Mouse (Mus musculus) heart, embryonic 12.5 days (tissue): Measurements from ENCODE around the gene Gipc2. TPM values are rescaled to one million over a fixed set of nuclear protein-coding genes. Genes with fewer than 3 reads are reported as not detected.
"Not testable (repeated sequence)": the region's sequence is repeated elsewhere in the genome, so short reads cannot be mapped to it uniquely, and the experiment has no call there.

Experiments
- ATAC-seq: fragments of 200-750 bp; cut with Nextera tagmentation; 2 replicates; pipeline ENCODE4 v1.8.0; 2017; ENCODE audit warnings: moderate TSS enrichment, moderate library complexity; ENCODE audit not compliant: insufficient number of reproducible peaks, low FRiP score
- H3K27ac ChIP-seq: fragments of 300-500 bp; sonication (generic); 2 replicates; pipeline ENCODE4 v1.5.1; 2016; ENCODE audit warnings: mild to moderate bottlenecking, moderate library complexity; ENCODE audit not compliant: poor library complexity, severe bottlenecking
- H3K27me3 ChIP-seq: fragments of 300-500 bp; sonication (generic); replicated peaks from 2 replicates; pipeline ENCODE4 v1.6.1; 2016; ENCODE audit warnings: mild to moderate bottlenecking, moderate library complexity
- H3K36me3 ChIP-seq: fragments of 300-500 bp; sonication (generic); 2 replicates; pipeline ENCODE4 v1.6.1; 2016; ENCODE audit warnings: mild to moderate bottlenecking, moderate library complexity
- H3K4me1 ChIP-seq: fragments of 300-500 bp; sonication (generic); replicated peaks from 2 replicates; pipeline ENCODE4 v1.6.1; 2016; ENCODE audit warnings: mild to moderate bottlenecking
- H3K4me2 ChIP-seq: fragments of 300-500 bp; sonication (generic); 2 replicates; pipeline ENCODE4 v1.6.1; 2016; ENCODE audit warnings: mild to moderate bottlenecking, moderate library complexity
- H3K4me3 ChIP-seq: fragments of 300-500 bp; sonication (generic); 2 replicates; pipeline ENCODE4 v1.5.1; 2016; ENCODE audit warnings: mild to moderate bottlenecking
- H3K9ac ChIP-seq: fragments of 300-500 bp; sonication (generic); 2 replicates; pipeline ENCODE4 v1.6.1; 2016; ENCODE audit warnings: mild to moderate bottlenecking, moderate library complexity
- H3K9me3 ChIP-seq: fragments of 300-500 bp; sonication (generic); replicated peaks from 2 replicates; pipeline ENCODE4 v1.6.1; 2016; ENCODE audit warnings: mild to moderate bottlenecking, moderate library complexity
- WGBS: fragments of 180-500 bp; shearing (Covaris S2); methylation state at CpG from one replicate; pipeline ENCODE4 v1.1.7; 2016; 5-methylcytosine and 5-hydroxymethylcytosine counted together
- polyA plus RNA-seq: library from polyadenylated mRNA; unstranded; fragments of >200 nt; fragmentation: Nextera tagmentation; extraction: Ambion mirVana; gene quantifications from 2 replicates; pipeline ENCODE4 v1.2.1, GENCODE M21; 2016

Gipc2 gene
- polyA plus RNA-seq, 1 experiment from 2014 or later: 4.5 TPM

DNA sequence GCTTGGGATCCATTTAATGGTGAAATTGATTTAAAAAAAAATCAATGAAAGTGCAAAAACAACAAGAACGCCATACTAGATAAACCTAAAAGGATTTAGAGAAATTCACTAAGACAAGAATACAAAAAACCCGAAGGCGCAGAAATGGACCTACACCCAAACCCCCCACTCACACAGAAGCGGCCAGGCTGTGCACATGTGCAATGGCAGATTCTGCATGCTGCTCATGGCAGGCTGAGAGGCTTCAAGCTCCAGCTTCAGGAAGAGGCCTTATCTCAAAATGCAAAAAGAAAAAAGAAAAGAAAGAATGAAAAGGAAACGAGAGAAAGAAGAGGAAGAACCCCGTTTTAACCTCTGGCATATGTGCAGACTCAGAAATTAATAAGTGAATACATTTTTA, 37.4 kb upstream of the Gipc2 start:
- H3K36me3 ChIP-seq: no peaks in the 10 kb centered on the region
- no peak overlapping the region for H3K27ac ChIP-seq
- no peaks in the 10 kb centered on the region for H3K9me3 ChIP-seq
- 69% methylated on average over 6 of the region's 6 CpGs for WGBS
- H3K4me1 ChIP-seq: peaks cover 4% of the 10 kb centered on the region
- no peak overlapping the region for H3K4me2 ChIP-seq
- H3K4me3 ChIP-seq: no peak overlapping the region
- H3K9ac ChIP-seq: no peak overlapping the region
- no peaks in the 10 kb centered on the region for H3K27me3 ChIP-seq
- ATAC-seq: no peak

DNA sequence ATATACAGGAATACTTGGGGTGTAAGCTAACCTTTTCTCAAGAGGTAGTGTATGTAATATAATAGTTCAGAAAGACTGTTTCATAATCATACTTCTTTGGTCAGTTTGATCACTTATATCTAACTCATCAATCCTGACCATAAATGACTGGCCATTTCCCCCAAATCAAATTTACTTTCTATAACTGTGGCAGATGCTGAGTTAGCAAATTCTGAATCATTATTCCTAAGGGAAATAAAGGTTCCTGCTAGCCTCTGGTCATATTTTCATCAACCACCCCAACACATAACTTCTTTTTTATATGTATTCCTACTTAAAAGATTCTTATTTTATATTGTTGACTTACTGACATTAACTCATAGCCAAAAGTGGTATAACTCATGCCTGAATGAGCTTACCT, 36.9 kb upstream of the Gipc2 start:
- no peaks in the 10 kb centered on the region for H3K9me3 ChIP-seq
- no peak overlapping the region for H3K27ac ChIP-seq
- peaks cover 3% of the 10 kb centered on the region; the same call in 1 of the 2 replicates for H3K4me1 ChIP-seq
- no peak for ATAC-seq
- no peak overlapping the region for H3K4me2 ChIP-seq
- H3K4me3 ChIP-seq: no peak overlapping the region
- H3K9ac ChIP-seq: no peak overlapping the region
- no peaks in the 10 kb centered on the region for H3K36me3 ChIP-seq
- no peaks in the 10 kb centered on the region for H3K27me3 ChIP-seq

DNA sequence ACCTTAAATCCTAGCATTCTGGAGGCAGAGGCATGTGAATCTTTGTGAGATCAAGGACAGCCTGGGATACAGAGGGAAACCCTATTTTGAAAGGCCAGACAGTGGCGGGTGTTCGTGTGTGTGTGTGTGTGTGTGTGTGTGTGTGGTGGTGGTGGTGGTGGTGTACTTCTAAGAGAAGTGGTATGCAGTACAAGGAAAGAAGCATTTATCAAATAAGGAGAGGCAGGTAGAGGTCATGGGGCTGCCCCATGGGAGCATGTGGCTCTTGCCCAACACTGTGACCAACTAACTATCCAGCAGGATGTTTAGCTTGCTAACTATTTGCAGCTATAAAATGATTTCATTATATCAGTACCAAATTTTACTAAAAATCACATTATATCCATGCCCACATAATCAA, 35.6 kb upstream of the Gipc2 start:
- Histone ChIP-seq H3K9ac (no peak overlapping the region), H3K36me3 (no peaks in the 10 kb centered on the region), H3K4me3 (no peak overlapping the region), H3K4me2 (no peak overlapping the region), H3K4me1 (peaks cover 3% of the 10 kb centered on the region; the same call in 1 of the 2 replicates), H3K9me3 (no peaks in the 10 kb centered on the region), H3K27ac (no peak overlapping the region), H3K27me3 (no peaks in the 10 kb centered on the region)
- 68% methylated on average over 2 of the region's 2 CpGs for WGBS
- no peak for ATAC-seq

DNA sequence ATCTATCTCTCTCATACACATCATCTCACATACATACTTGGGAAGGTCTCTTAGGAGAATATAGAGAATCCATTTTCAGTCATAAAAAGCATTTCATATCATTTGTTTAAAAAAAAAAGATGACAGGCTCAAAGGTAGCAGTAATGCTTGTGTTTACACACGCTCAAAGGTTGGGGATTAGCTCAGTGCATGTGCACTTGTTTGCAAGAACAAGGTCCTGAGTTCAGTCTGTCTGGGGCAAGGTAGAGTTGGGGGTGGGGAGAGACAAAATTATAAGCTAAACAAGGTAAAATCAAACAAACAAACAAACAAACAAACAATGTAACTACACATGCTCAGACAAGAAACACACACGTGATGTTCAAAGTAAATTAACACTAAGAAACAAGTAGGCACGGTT, 35.2 kb upstream of the Gipc2 start:
- Histone ChIP-seq H3K27ac (no peak overlapping the region), H3K4me3 (no peak overlapping the region), H3K4me2 (no peak overlapping the region), H3K4me1 (peaks cover 3% of the 10 kb centered on the region; the same call in 1 of the 2 replicates), H3K36me3 (no peaks in the 10 kb centered on the region), H3K9ac (no peak overlapping the region), H3K27me3 (no peaks in the 10 kb centered on the region), H3K9me3 (no peaks in the 10 kb centered on the region)
- ATAC-seq: no peak
- 87% methylated on average over 3 of the region's 3 CpGs for WGBS

DNA sequence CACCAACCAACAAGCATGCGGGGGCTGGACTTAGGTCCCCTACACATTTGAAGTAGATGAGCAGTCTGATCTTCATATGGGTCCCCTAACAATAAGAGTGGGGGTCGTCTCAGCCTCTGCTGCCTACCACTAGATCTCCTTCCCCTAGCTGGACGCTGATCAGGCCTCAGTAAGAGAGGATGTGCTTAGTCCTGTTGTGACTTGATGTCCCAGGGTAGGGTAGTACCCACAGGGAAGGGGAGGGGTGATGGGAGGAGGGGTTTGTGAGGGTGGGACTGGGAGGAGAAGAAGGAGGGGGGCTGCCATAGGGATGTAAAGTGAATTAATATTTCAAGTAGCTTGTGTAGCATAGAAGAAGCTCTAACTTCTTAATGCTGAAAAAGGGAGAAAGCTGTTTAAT, 33.1 kb upstream of the Gipc2 start:
- Histone ChIP-seq H3K36me3 (no peaks in the 10 kb centered on the region), H3K4me2 (no peak overlapping the region), H3K9ac (no peak overlapping the region), H3K27ac (no peak overlapping the region), H3K27me3 (no peaks in the 10 kb centered on the region), H3K9me3 (no peaks in the 10 kb centered on the region), H3K4me3 (no peak overlapping the region), H3K4me1 (peaks cover 2% of the 10 kb centered on the region; the same call in 1 of the 2 replicates)
- no peak for ATAC-seq
- WGBS: 57% methylated on average over 3 of the region's 3 CpGs

DNA sequence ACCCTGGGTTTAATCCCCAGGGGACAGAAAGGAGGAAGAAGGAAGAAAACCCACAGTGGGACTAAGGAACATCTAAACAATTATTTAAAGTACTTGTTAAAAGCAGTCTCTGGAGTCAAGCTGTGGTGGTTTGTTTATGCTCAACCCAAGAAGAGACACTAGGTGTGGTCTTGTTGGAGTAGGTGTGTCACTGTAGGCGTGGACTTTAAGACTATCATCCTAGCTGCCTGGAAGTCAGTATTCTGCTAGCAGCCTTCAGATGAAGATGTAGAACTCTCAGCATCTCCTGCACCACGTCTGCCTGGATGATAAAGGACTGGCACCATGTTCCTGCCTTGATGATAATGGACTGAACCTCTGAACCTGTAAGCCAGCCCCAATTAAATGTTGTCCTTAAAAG, 31.2 kb upstream of the Gipc2 start:
- not testable (repeated sequence) for H3K9ac ChIP-seq, H3K4me3 ChIP-seq, H3K4me1 ChIP-seq, H3K9me3 ChIP-seq, H3K4me2 ChIP-seq, H3K27me3 ChIP-seq, H3K36me3 ChIP-seq
- 20% methylated on average over 2 of the region's 2 CpGs for WGBS
- ATAC-seq: peak; percentile 70; the same call in 1 of the 2 replicates
- H3K27ac ChIP-seq: peak overlapping the region; percentile 60; the same call in 1 of the 2 replicates

DNA sequence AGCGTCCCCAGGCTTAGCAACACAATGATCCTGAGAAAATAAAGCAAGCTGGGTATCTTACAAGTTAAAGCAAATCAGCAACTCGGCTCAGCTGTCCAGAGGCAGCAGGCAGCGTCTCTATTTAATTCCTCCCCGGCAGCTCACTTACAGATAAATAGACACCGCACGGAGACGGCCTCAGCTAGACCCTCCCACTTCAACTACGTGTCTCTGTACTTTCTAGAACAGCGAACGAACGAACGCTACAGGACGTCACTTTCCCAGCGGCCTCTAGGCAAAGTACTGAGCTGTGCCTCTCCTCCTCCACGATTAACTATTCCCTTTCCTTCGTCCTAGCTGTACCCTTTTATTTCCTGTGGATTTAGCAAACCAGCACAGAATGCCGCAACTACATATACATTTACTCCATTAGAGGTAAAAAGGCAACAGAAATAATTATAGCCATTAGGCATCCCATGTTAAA, 27.6 kb upstream of the Gipc2 start:
- no peaks in the 10 kb centered on the region for H3K27me3 ChIP-seq
- peak overlapping the region; percentile 88 for H3K27ac ChIP-seq
- no peaks in the 10 kb centered on the region for H3K9me3 ChIP-seq
- peak; percentile 95 for ATAC-seq
- H3K36me3 ChIP-seq: no peaks in the 10 kb centered on the region
- peak overlapping the region; percentile 70 for H3K4me3 ChIP-seq
- peak overlapping the region; percentile 78 for H3K9ac ChIP-seq
- peaks cover 12% of the 10 kb centered on the region for H3K4me1 ChIP-seq
- peak overlapping the region; percentile 44 for H3K4me2 ChIP-seq
- WGBS: under 1% methylated on average over 17 of the region's 17 CpGs

DNA sequence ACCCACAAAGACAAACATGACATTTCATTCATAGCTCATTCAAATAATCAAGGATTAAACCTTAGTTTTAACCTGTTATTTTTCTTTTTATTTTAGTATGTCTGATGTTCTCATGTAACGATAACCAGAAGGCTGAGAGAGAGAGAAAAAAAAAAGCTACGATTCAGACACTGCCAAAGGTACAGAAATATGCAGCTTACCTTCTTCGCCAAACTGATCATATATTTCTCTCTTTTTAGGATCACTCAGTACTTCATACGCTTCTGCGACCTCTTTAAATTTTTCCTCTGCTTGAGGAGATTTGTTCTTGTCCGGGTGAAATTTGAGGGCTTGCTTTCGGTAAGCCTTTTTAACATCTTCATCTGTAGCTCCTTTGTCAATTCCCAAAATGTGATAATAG, 27.1 kb upstream of the Gipc2 start:
- peak overlapping the region; percentile 44 for H3K4me2 ChIP-seq
- 5% methylated on average over 7 of the region's 7 CpGs for WGBS
- peak overlapping the region; percentile 70 for H3K4me3 ChIP-seq
- H3K27me3 ChIP-seq: no peaks in the 10 kb centered on the region
- peak overlapping the region; percentile 78 for H3K9ac ChIP-seq
- H3K36me3 ChIP-seq: no peaks in the 10 kb centered on the region
- ATAC-seq: no peak
- peaks cover 14% of the 10 kb centered on the region for H3K4me1 ChIP-seq
- peak overlapping the region; percentile 88 for H3K27ac ChIP-seq
- no peaks in the 10 kb centered on the region for H3K9me3 ChIP-seq

DNA sequence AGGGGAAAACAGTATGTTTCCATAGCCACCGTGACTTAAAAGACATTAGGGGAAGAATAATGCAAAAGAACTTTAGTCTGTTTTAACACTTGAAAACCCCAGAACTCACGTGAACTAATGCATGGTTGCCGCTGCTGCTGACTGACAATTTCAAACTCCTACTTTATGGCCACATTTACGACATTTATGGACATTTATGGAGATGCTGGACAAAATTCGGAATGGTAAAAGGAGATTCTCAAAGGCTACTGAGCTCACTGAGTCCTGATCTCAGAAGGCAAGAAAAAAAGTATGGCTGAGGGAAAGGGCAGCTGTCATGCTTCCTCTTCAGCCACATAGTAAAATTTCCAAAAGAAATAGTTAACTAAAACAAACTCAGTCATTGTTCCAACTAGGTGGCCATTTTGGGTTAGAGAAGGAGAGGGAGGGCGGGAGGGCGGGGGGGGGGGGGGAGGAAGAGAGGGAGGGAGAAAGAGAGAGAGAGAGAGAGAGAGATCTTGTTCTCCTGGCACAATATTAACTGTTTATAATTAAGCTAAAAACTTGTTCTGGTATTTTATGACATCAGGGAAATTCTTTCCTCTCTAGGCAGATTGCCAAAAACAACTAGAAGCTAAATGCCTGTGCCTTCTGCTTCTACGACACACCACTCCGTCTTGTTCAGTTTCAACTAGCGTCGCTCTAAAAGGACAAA, 26.4 kb upstream of the Gipc2 start:
- no peaks in the 10 kb centered on the region for H3K9me3 ChIP-seq
- peak overlapping the region; percentile 91 for H3K27ac ChIP-seq
- peak overlapping the region; percentile 78 for H3K9ac ChIP-seq
- no peak for ATAC-seq
- peak overlapping the region; percentile 70 for H3K4me2 ChIP-seq
- H3K36me3 ChIP-seq: no peaks in the 10 kb centered on the region
- 21% methylated on average over 11 of the region's 11 CpGs for whole genome bisulfite sequencing
- peaks cover 17% of the 10 kb centered on the region for H3K4me1 ChIP-seq
- H3K4me3 ChIP-seq: peak overlapping the region; percentile 55
- no peaks in the 10 kb centered on the region for H3K27me3 ChIP-seq

DNA sequence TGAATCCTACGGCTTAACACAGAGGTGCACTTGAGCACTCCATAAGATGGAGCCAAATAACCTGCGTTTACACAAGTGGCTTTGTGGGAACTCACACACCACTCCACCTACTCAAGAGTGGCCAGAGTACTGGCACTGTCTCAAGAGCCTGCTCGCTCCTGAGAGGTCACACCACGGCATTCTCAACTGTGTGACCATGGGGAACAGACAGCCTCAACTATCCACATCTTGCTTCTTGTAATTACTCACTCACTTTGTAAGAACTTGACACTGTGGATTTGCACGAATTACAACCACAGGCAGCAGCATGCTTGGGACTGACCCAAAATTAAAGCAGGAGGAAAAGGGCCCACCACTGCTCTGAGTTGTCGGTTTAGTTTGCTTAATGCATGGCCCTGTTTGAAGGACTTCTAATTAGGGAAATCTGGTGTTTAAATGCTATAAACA, 25.8 kb upstream of the Gipc2 start:
- Histone ChIP-seq H3K27ac (peak overlapping the region; percentile 91), H3K4me1 (peaks cover 20% of the 10 kb centered on the region), H3K4me3 (peak overlapping the region; percentile 55), H3K9ac (peak overlapping the region; percentile 78), H3K27me3 (no peaks in the 10 kb centered on the region), H3K9me3 (no peaks in the 10 kb centered on the region), H3K4me2 (peak overlapping the region; percentile 70), H3K36me3 (no peaks in the 10 kb centered on the region)
- 9% methylated on average over 6 of the region's 6 CpGs for WGBS
- peak; percentile 79 for ATAC-seq

DNA sequence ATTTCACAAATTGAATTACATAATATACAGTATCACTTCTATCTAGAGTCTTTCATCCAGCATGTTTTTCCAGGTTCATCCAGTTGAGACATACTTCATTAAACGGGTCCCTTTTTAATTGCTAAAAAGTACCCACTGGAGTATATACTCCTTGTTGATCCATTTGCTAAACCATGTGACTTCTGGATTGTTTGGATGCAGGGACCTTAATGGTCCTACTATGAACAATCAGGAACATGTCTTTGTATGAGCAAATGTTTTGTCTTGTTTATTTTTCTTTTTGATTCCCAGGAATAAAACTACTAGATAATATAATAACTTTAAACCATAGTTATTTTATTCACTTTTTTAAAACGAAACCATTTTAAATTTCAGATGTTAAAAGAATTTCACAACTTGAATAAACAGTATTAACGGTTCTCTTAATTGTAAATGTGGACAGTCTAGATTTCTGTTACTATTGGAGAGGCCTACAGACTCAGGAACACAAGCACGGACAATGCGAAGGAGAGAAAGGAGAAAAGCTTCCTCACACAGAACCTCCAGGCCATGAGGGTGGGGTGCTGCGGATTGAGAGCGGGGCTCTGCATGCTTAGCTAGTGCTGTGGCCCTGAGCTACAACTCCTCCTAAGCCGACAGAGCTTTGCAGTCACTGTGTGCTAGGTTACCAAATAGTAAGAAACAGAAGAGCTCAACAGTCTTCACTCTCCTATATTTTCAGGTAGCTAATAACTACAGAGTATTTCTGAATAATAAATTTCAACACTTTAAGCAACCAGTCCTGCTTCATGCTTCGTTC, 24.8 kb upstream of the Gipc2 start:
- Histone ChIP-seq H3K4me3 (peak overlapping the region; percentile 46), H3K9ac (peak overlapping the region; percentile 73), H3K36me3 (no peaks in the 10 kb centered on the region), H3K4me2 (peak overlapping the region; percentile 78), H3K27me3 (no peaks in the 10 kb centered on the region), H3K9me3 (no peaks in the 10 kb centered on the region), H3K4me1 (peaks cover 28% of the 10 kb centered on the region), H3K27ac (peak overlapping the region; percentile 71)
- 62% methylated on average over 9 of the region's 9 CpGs for WGBS
- ATAC-seq: no peak
